Mouse (Mus musculus): ENCODE measurements around the gene Stap2.

Gene Stap2

GRCm38 (mm10) chr17:56005415-56006061, at the start of gene Stap2, which contains the start of gene Mpnd:
Gene Stap2, minus strand, starts transcription at chr17:56005584.
Gene Mpnd, plus strand, starts transcription at chr17:56005711.
- peak; percentile 46 for DNase-seq

GRCm38 (mm10) chr17:56054938-56055337, 49.6 kb upstream of the Stap2 start:
- no peak for DNase-seq

- DNase-seq: no peak
Observed at GRCm38 (mm10) chr17:56051369-56051768, 46.0 kb upstream of the Stap2 start.

GRCm38 (mm10) chr17:56040857-56041163, 35.4 kb upstream of the Stap2 start:
- no peak for DNase-seq

GRCm38 (mm10) chr17:56040030-56040856, 34.9 kb upstream of the Stap2 start, which contains the start of gene Chaf1a:
Gene Chaf1a, plus strand, starts transcription at chr17:56040439.
- peak; percentile 97 for DNase-seq

- no peak for DNase-seq
Observed at GRCm38 (mm10) chr17:56039345-56039744, 34.0 kb upstream of the Stap2 start.

GRCm38 (mm10) chr17:56038583-56039261, 33.3 kb upstream of the Stap2 start:
- no peak for DNase-seq

GRCm38 (mm10) chr17:56036901-56037287, 31.5 kb upstream of the Stap2 start:
- peak; percentile 44 for DNase-seq

GRCm38 (mm10) chr17:56036176-56036900, 31.0 kb upstream of the Stap2 start, which contains the start of gene Sh3gl1:
Gene Sh3gl1, minus strand, starts transcription at chr17:56036635.
- DNase-seq: peak; percentile 99

- no peak for DNase-seq
Observed at GRCm38 (mm10) chr17:56035216-56035615, 29.8 kb upstream of the Stap2 start.

- no peak for DNase-seq
Observed at GRCm38 (mm10) chr17:56034726-56035100, 29.3 kb upstream of the Stap2 start.

- DNase-seq: no peak
Observed at GRCm38 (mm10) chr17:56034040-56034725, 28.8 kb upstream of the Stap2 start.

GRCm38 (mm10) chr17:56032831-56033230, 27.4 kb upstream of the Stap2 start:
- DNase-seq: peak; percentile 69

GRCm38 (mm10) chr17:56032127-56032733, 26.8 kb upstream of the Stap2 start:
- DNase-seq: peak; percentile 32

GRCm38 (mm10) chr17:56031431-56031830, 26.0 kb upstream of the Stap2 start:
- DNase-seq: peak; percentile 27

- peak; percentile 54 for DNase-seq
Observed at GRCm38 (mm10) chr17:56030919-56031318, 25.5 kb upstream of the Stap2 start.

- peak; percentile 14 for DNase-seq
Observed at GRCm38 (mm10) chr17:56030238-56030870, 25.0 kb upstream of the Stap2 start.

- no peak for DNase-seq
Observed at GRCm38 (mm10) chr17:56027801-56028441, 22.5 kb upstream of the Stap2 start.

- no peak for DNase-seq
Observed at GRCm38 (mm10) chr17:56026881-56027280, 21.5 kb upstream of the Stap2 start.

- DNase-seq: no peak
Observed at GRCm38 (mm10) chr17:56026303-56026702, 20.9 kb upstream of the Stap2 start.

- peak; percentile 9 for DNase-seq
Observed at GRCm38 (mm10) chr17:56024931-56025330, 19.5 kb upstream of the Stap2 start.
